Mouse (Mus musculus) layer of hippocampus, postnatal 25 days (tissue): ENCODE results near the gene Plekhm1. TPM values are rescaled to one million over a fixed set of nuclear protein-coding genes. Genes with fewer than 3 reads are reported as not detected.

Experiments used
- DNase-seq, 2 experiments: peaks; one replicate each; pipeline ENCODE4 v3.0.0; 2022; ENCODE audit warnings: mixed read lengths in 2 of 2, low spot score in 1 of 2; ENCODE audit errors: extremely low spot score in 1 of 2
- total RNA-seq, 2 experiments: library from RNA; stranded (reverse); gene quantifications; 2 replicates each; pipeline ENCODE4 v1.2.3; 2021

The Plekhm1 gene
- total RNA-seq, 2 experiments from 2014 or later, result 16.4 to 17.6 TPM

- DNase-seq, result no peak
Measured at GRCm38 (mm10) chr11:103396236-103396635, 16.3 kb downstream of the Plekhm1 start.

- DNase-seq, result no peak
Measured at GRCm38 (mm10) chr11:103394604-103395003, 17.9 kb downstream of the Plekhm1 start.

- DNase-seq, result no peak
Measured at GRCm38 (mm10) chr11:103394025-103394424, 18.5 kb downstream of the Plekhm1 start.

- DNase-seq, result no peak
Measured at GRCm38 (mm10) chr11:103387870-103388526, 24.5 kb downstream of the Plekhm1 start.

- no peak for DNase-seq
Measured at GRCm38 (mm10) chr11:103386827-103387226, 25.7 kb downstream of the Plekhm1 start.

- no peak for DNase-seq
Measured at GRCm38 (mm10) chr11:103381956-103382613, 30.4 kb downstream of the Plekhm1 start.

- no peak for DNase-seq
Measured at GRCm38 (mm10) chr11:103381505-103381904, 31.0 kb downstream of the Plekhm1 start.

- DNase-seq, result no peak
Measured at GRCm38 (mm10) chr11:103380460-103380859, 32.0 kb downstream of the Plekhm1 start.

GRCm38 (mm10) chr11:103378341-103378740, 34.1 kb downstream of the Plekhm1 start:
- DNase-seq, result no peak

GRCm38 (mm10) chr11:103375772-103376171, 36.7 kb downstream of the Plekhm1 start:
- no peak for DNase-seq

- no peak for DNase-seq
Measured at GRCm38 (mm10) chr11:103375258-103375657, 37.2 kb downstream of the Plekhm1 start.

- no peak for DNase-seq
Measured at GRCm38 (mm10) chr11:103373922-103374321, 38.6 kb downstream of the Plekhm1 start.

- DNase-seq, result no peak
Measured at GRCm38 (mm10) chr11:103372561-103372960, 39.9 kb downstream of the Plekhm1 start.

GRCm38 (mm10) chr11:103372068-103372467, 40.4 kb downstream of the Plekhm1 start:
- no peak for DNase-seq

- DNase-seq, result no peak
Measured at GRCm38 (mm10) chr11:103371222-103371539, 41.3 kb downstream of the Plekhm1 start.

GRCm38 (mm10) chr11:103370397-103371221, 41.9 kb downstream of the Plekhm1 start:
- DNase-seq, result no peak

- DNase-seq, result no peak
Measured at GRCm38 (mm10) chr11:103365530-103365929, 47.0 kb downstream of the Plekhm1 start.

- DNase-seq, result no peak
Measured at GRCm38 (mm10) chr11:103365022-103365421, 47.5 kb downstream of the Plekhm1 start.

- DNase-seq, result no peak
Measured at GRCm38 (mm10) chr11:103364335-103364734, 48.2 kb downstream of the Plekhm1 start.

GRCm38 (mm10) chr11:103363214-103364148, 49.0 kb downstream of the Plekhm1 start, which contains the start of gene Arhgap27:
Gene Arhgap27, minus strand, starts transcription at chr11:103363692.
- DNase-seq, result no peak
